Mouse (Mus musculus) embryonic fibroblast, embryonic 13.5 days (primary cell): ENCODE measurements around the gene Mex3d.

Experiments
- CTCF ChIP-seq: IDR thresholded peaks from 2 replicates; pipeline ENCODE4 v1.5.1; 2011; ENCODE audit warnings: mild to moderate bottlenecking, control low read depth, low read length, moderate library complexity, borderline replicate concordance; ENCODE audit not compliant: insufficient read depth
- POLR2A ChIP-seq: IDR thresholded peaks from 2 replicates; pipeline ENCODE4 v1.6.1; 2011; ENCODE audit warnings: low read depth, mild to moderate bottlenecking, control low read depth, low read length, moderate library complexity

DNA sequence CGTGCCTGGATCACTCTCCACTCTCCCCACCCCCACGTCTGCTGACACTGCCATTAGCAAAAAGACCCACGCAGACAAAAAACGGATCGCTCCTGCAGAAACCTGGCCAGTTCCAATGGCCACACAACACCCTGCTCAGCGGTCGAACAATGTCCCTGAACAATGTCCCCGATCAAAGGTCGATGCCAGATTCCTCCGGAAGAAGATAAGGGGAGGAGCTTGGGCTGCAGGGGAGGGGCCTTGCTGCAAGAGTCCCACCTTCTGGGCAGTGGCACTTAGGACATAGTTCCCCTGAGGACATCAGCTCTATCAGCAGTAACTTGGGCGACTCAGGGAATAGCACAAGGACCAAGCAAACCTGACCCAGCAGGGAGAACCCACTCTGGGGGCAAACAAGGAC lies 35.6 kb downstream of the Mex3d start:
- TF ChIP-seq CTCF, result no peak
- no peak for TF ChIP-seq POLR2A
